Mouse (Mus musculus) stomach, embryonic 16.5 days (tissue): ENCODE measurements at regions not wholly inside any gene's neighbourhood (a gene's known extent, or its start where the extent isn't known, plus 50 kb on each side); places are given as distances from the start of the nearest gene placed in this dataset.

Experiments used
- ATAC-seq: fragments of 200-750 bp; cut with Nextera tagmentation; 2 replicates; pipeline ENCODE4 v1.8.0; 2017; ENCODE audit warnings: moderate number of reproducible peaks, moderate TSS enrichment; ENCODE audit not compliant: insufficient read depth, low FRiP score
- H3K27ac ChIP-seq: fragments of 300-500 bp; sonication (generic); 2 replicates; pipeline ENCODE4 v1.5.1; 2014; ENCODE audit warnings: low read length
- H3K27me3 ChIP-seq: fragments of 300-500 bp; sonication (generic); 2 replicates; pipeline ENCODE4 v1.6.1; 2014; ENCODE audit warnings: low read length, control low read depth, mixed read lengths; ENCODE audit not compliant: control insufficient read depth, insufficient read depth
- H3K36me3 ChIP-seq: fragments of 300-500 bp; sonication (generic); 2 replicates; pipeline ENCODE4 v1.6.1; 2014; ENCODE audit warnings: low read length; ENCODE audit not compliant: control insufficient read depth, insufficient read depth
- H3K4me1 ChIP-seq: fragments of 300-500 bp; sonication (generic); 2 replicates; pipeline ENCODE4 v1.6.1; 2014; ENCODE audit warnings: low read length, control low read depth, mixed read lengths; ENCODE audit not compliant: control insufficient read depth, insufficient read depth
- H3K4me2 ChIP-seq: fragments of 300-500 bp; sonication (generic); 2 replicates; pipeline ENCODE4 v1.6.1; 2014; ENCODE audit warnings: low read depth, low read length, mixed read lengths
- H3K4me3 ChIP-seq: fragments of 300-500 bp; sonication (generic); replicated peaks from 2 replicates; pipeline ENCODE4 v1.5.1; 2014; ENCODE audit warnings: mild to moderate bottlenecking, low read length
- H3K9ac ChIP-seq: fragments of 300-500 bp; sonication (generic); 2 replicates; pipeline ENCODE4 v1.6.1; 2014; ENCODE audit warnings: low read length
- H3K9me3 ChIP-seq: fragments of 300-500 bp; sonication (generic); replicated peaks from 2 replicates; pipeline ENCODE4 v1.6.1; 2016; ENCODE audit warnings: low read length, control low read depth; ENCODE audit not compliant: control insufficient read depth
- WGBS: fragments of 180-500 bp; shearing (Covaris S2); extraction: QIAGEN DNeasy Blood & Tissue Kit; methylation state at CpG from one replicate; pipeline ENCODE4 v1.1.7; 2014; 5-methylcytosine and 5-hydroxymethylcytosine counted together

GRCm38 (mm10) chr8:40127141-40127540, 547.7 kb upstream of the Adam24 start:
- WGBS, result 84% methylated on average over 8 of the region's 8 CpGs
- no peak overlapping the region for H3K4me3 ChIP-seq
- no peak overlapping the region for H3K27ac ChIP-seq
- ATAC-seq, result no peak
- H3K4me2 ChIP-seq, result no peak overlapping the region
- H3K9me3 ChIP-seq, result 0 out of 2 replicates have a peak, but pooled peaks cover 2% of the 10 kb centered on the region
- no peaks in the 10 kb centered on the region for H3K4me1 ChIP-seq
- H3K27me3 ChIP-seq, result no peaks in the 10 kb centered on the region
- H3K36me3 ChIP-seq, result no peaks in the 10 kb centered on the region
- no peak overlapping the region for H3K9ac ChIP-seq

- no peaks in the 10 kb centered on the region for H3K27me3 ChIP-seq
- H3K9me3 ChIP-seq, result no peaks in the 10 kb centered on the region
- H3K4me3 ChIP-seq, result no peak overlapping the region
- H3K4me1 ChIP-seq, result no peaks in the 10 kb centered on the region
- peak; percentile 37; the same call in 1 of the 2 replicates for ATAC-seq
- no peaks in the 10 kb centered on the region for H3K36me3 ChIP-seq
- H3K4me2 ChIP-seq, result no peak overlapping the region
- no peak overlapping the region for H3K9ac ChIP-seq
- 13% methylated on average over 9 of the region's 9 CpGs for WGBS
- H3K27ac ChIP-seq, result no peak overlapping the region
Observed at GRCm38 (mm10) chr8:40132662-40133257, 542.1 kb upstream of the Adam24 start.

- peak; percentile 40; the same call in 1 of the 2 replicates for ATAC-seq
- H3K36me3 ChIP-seq, result no peaks in the 10 kb centered on the region
- H3K4me3 ChIP-seq, result peak overlapping the region; percentile 22
- no peaks in the 10 kb centered on the region for H3K4me1 ChIP-seq
- WGBS, result 15% methylated on average over 21 of the region's 21 CpGs
- no peaks in the 10 kb centered on the region for H3K9me3 ChIP-seq
- H3K27ac ChIP-seq, result no peak overlapping the region
- H3K9ac ChIP-seq, result peak overlapping the region; percentile 36
- H3K4me2 ChIP-seq, result peak overlapping the region; percentile 48
- no peaks in the 10 kb centered on the region for H3K27me3 ChIP-seq
Observed at GRCm38 (mm10) chr8:40150911-40151797, 523.7 kb upstream of the Adam24 start.

GRCm38 (mm10) chr8:40152451-40152850, 522.4 kb upstream of the Adam24 start:
- Histone ChIP-seq H3K36me3 (no peaks in the 10 kb centered on the region), H3K27ac (no peak overlapping the region), H3K9me3 (no peaks in the 10 kb centered on the region), H3K27me3 (no peaks in the 10 kb centered on the region), H3K9ac (no peak overlapping the region), H3K4me2 (no peak overlapping the region), H3K4me1 (no peaks in the 10 kb centered on the region), H3K4me3 (no peak overlapping the region)
- ATAC-seq, result no peak
- 64% methylated on average over 2 of the region's 2 CpGs for WGBS

GRCm38 (mm10) chr8:40186715-40187583, 487.9 kb upstream of the Adam24 start:
- H3K9ac ChIP-seq, result no peak overlapping the region
- no peaks in the 10 kb centered on the region for H3K9me3 ChIP-seq
- WGBS, result 44% methylated on average over 17 of the region's 17 CpGs
- no peak overlapping the region for H3K27ac ChIP-seq
- no peaks in the 10 kb centered on the region for H3K36me3 ChIP-seq
- H3K4me3 ChIP-seq, result no peak overlapping the region
- peak overlapping the region; percentile 37 for H3K4me2 ChIP-seq
- no peaks in the 10 kb centered on the region for H3K4me1 ChIP-seq
- ATAC-seq, result no peak
- no peaks in the 10 kb centered on the region for H3K27me3 ChIP-seq

GRCm38 (mm10) chr8:40187584-40187934, 487.3 kb upstream of the Adam24 start:
- no peak overlapping the region for H3K4me3 ChIP-seq
- H3K36me3 ChIP-seq, result no peaks in the 10 kb centered on the region
- H3K9me3 ChIP-seq, result no peaks in the 10 kb centered on the region
- no peak for ATAC-seq
- no peak overlapping the region for H3K9ac ChIP-seq
- no peaks in the 10 kb centered on the region for H3K4me1 ChIP-seq
- 3% methylated on average over 5 of the region's 5 CpGs for WGBS
- no peaks in the 10 kb centered on the region for H3K27me3 ChIP-seq
- H3K27ac ChIP-seq, result no peak overlapping the region
- no peak overlapping the region for H3K4me2 ChIP-seq

- no peak overlapping the region for H3K9ac ChIP-seq
- H3K4me3 ChIP-seq, result no peak overlapping the region
- H3K36me3 ChIP-seq, result no peaks in the 10 kb centered on the region
- no peak for ATAC-seq
- no peak overlapping the region for H3K27ac ChIP-seq
- H3K4me2 ChIP-seq, result no peak overlapping the region
- H3K27me3 ChIP-seq, result no peaks in the 10 kb centered on the region
- H3K4me1 ChIP-seq, result no peaks in the 10 kb centered on the region
- H3K9me3 ChIP-seq, result no peaks in the 10 kb centered on the region
Observed at GRCm38 (mm10) chr8:40192266-40192665, 482.6 kb upstream of the Adam24 start.

GRCm38 (mm10) chr8:40193148-40193547, 481.7 kb upstream of the Adam24 start:
- no peaks in the 10 kb centered on the region for H3K36me3 ChIP-seq
- H3K27me3 ChIP-seq, result no peaks in the 10 kb centered on the region
- no peak overlapping the region for H3K4me3 ChIP-seq
- H3K4me1 ChIP-seq, result no peaks in the 10 kb centered on the region
- no peak overlapping the region for H3K27ac ChIP-seq
- H3K4me2 ChIP-seq, result no peak overlapping the region
- no peaks in the 10 kb centered on the region for H3K9me3 ChIP-seq
- no peak overlapping the region for H3K9ac ChIP-seq
- 28% methylated on average over 1 of the region's 1 CpGs for WGBS
- no peak for ATAC-seq

GRCm38 (mm10) chr8:40210871-40211270, 464.0 kb upstream of the Adam24 start:
- no peak overlapping the region for H3K4me3 ChIP-seq
- WGBS, result 85% methylated on average over 4 of the region's 4 CpGs
- H3K9me3 ChIP-seq, result no peaks in the 10 kb centered on the region
- H3K27ac ChIP-seq, result no peak overlapping the region
- no peaks in the 10 kb centered on the region for H3K4me1 ChIP-seq
- ATAC-seq, result no peak
- H3K27me3 ChIP-seq, result no peaks in the 10 kb centered on the region
- H3K4me2 ChIP-seq, result no peak overlapping the region
- H3K9ac ChIP-seq, result no peak overlapping the region
- no peaks in the 10 kb centered on the region for H3K36me3 ChIP-seq
